Mouse (Mus musculus): ENCODE measurements around the gene Zfp784. TPM values are rescaled to one million over a fixed set of nuclear protein-coding genes. Genes with fewer than 3 reads are reported as not detected.
"Not testable (repeated sequence)": the region's sequence is repeated elsewhere in the genome, so short reads cannot be mapped to it uniquely, and the experiment has no call there.

Zfp784 gene
- polyA plus RNA-seq, 1 experiment from 2014 or later = 5.4 TPM

GRCm38 (mm10) chr7:5017352-5017751 lies 20.9 kb downstream of the Zfp784 start:
- Histone ChIP-seq H3K4me3 (replicated peaks) (no peak overlapping the region), H3K9me3 (no peaks in the 10 kb centered on the region), H3K4me2 (no peak overlapping the region), H3K4me1 (peaks cover 16% of the 10 kb centered on the region; the same call in 1 of the 2 replicates), H3K27ac (no peak overlapping the region), H3K27me3 (replicated peaks) (no peaks in the 10 kb centered on the region), H3K9ac (no peak overlapping the region), H3K36me3 (peaks cover 15% of the 10 kb centered on the region)
- 89% methylated on average over 16 of the region's 16 CpGs for WGBS
- no peak for ATAC-seq (ENCODE audit: insufficient read depth, low FRiP score, low read depth)

- Histone ChIP-seq H3K4me3 (replicated peaks) (no peak overlapping the region), H3K27me3 (replicated peaks) (no peaks in the 10 kb centered on the region), H3K27ac (no peak overlapping the region), H3K4me1 (peaks cover 16% of the 10 kb centered on the region; the same call in 1 of the 2 replicates), H3K36me3 (peaks cover 15% of the 10 kb centered on the region), H3K9ac (no peak overlapping the region), H3K4me2 (no peak overlapping the region), H3K9me3 (no peaks in the 10 kb centered on the region)
- no peak for ATAC-seq (ENCODE audit: insufficient read depth, low FRiP score, low read depth)
- 95% methylated on average over 2 of the region's 2 CpGs for WGBS
Observed at GRCm38 (mm10) chr7:5016920-5017319, 21.3 kb downstream of the Zfp784 start.

DNA sequence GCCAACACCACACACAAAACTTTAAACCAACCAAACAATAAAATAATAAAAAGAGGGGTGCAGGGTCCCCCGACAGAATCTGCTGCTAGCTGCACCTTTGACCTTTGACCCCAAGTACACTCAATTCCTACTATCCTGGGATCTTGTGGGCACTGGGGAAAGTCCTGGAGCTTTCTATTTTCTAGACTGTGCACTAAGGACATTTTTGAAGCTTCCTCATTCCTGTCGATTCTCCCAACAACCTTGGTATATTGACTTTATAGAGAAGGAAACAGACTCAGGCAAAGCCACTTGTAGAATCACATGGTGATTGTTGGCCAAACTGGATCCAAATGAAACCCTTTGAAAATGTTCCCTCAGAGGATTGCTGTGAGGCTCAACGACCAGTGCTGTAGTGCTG lies 22.2 kb downstream of the Zfp784 start:
- no peak for ATAC-seq (ENCODE audit: insufficient read depth, low FRiP score, low read depth)
- 51% methylated on average over 3 of the region's 3 CpGs for WGBS
- H3K4me3 ChIP-seq (replicated peaks) = peak overlapping the region; percentile 77
- H3K27ac ChIP-seq = peak overlapping the region; percentile 99
- no peaks in the 10 kb centered on the region for H3K27me3 ChIP-seq (replicated peaks)
- peaks cover 22% of the 10 kb centered on the region for H3K36me3 ChIP-seq
- H3K9me3 ChIP-seq = no peaks in the 10 kb centered on the region
- H3K4me2 ChIP-seq = peak overlapping the region; percentile 56
- H3K4me1 ChIP-seq = peaks cover 11% of the 10 kb centered on the region; the same call in 1 of the 2 replicates
- H3K9ac ChIP-seq = peak overlapping the region; percentile 48; the same call in 1 of the 2 replicates

GRCm38 (mm10) chr7:5015118-5016001 lies 22.9 kb downstream of the Zfp784 start, which contains the start of gene Gm44973:
TSS of gene Gm44973 (plus strand) at chr7:5015496.
- Histone ChIP-seq H3K9me3 (no peaks in the 10 kb centered on the region), H3K27me3 (replicated peaks) (no peaks in the 10 kb centered on the region), H3K4me3 (replicated peaks) (peak within 1 kb of the TSS; percentile 77), H3K4me2 (peak within 1 kb of the TSS; percentile 56), H3K4me1 (0 out of 2 replicates have a peak, but pooled peaks cover 7% of the 10 kb centered on the region), H3K9ac (peak within 1 kb of the TSS; percentile 87), H3K36me3 (peaks cover 29% of the 10 kb centered on the region), H3K27ac (peak within 1 kb of the TSS; percentile 99)
- ATAC-seq (ENCODE audit: insufficient read depth, low FRiP score, low read depth) = peak; percentile 78
- under 1% methylated on average over 52 of the region's 76 CpGs for WGBS

GRCm38 (mm10) chr7:5014251-5015117 lies 23.8 kb downstream of the Zfp784 start, which contains the start of the genes Zfp524 and Fiz1:
TSS of gene Zfp524 (plus strand) at chr7:5014415.
TSS of gene Fiz1 (minus strand) at chr7:5014697.
- H3K27me3 ChIP-seq (replicated peaks) = no peaks in the 10 kb centered on the region
- H3K4me3 ChIP-seq (replicated peaks) = peak within 1 kb of the TSS; percentile 77
- peak within 1 kb of the TSS; percentile 99 for H3K27ac ChIP-seq
- H3K9ac ChIP-seq = peak within 1 kb of the TSS; percentile 87
- ATAC-seq (ENCODE audit: insufficient read depth, low FRiP score, low read depth) = peak; percentile 79
- H3K9me3 ChIP-seq = no peaks in the 10 kb centered on the region
- H3K4me1 ChIP-seq = 0 out of 2 replicates have a peak, but pooled peaks cover 5% of the 10 kb centered on the region
- H3K4me2 ChIP-seq = peak within 1 kb of the TSS; percentile 56
- under 1% methylated on average over 42 of the region's 42 CpGs for WGBS
- H3K36me3 ChIP-seq = peaks cover 38% of the 10 kb centered on the region

GRCm38 (mm10) chr7:5012681-5013513 lies 25.3 kb downstream of the Zfp784 start:
- WGBS = 84% methylated on average over 27 of the region's 27 CpGs
- ATAC-seq (ENCODE audit: insufficient read depth, low FRiP score, low read depth) = no peak
- Histone ChIP-seq H3K9ac (no peak overlapping the region), H3K4me2 (peak overlapping the region; percentile 54; the same call in 1 of the 2 replicates), H3K9me3 (no peaks in the 10 kb centered on the region), H3K27me3 (replicated peaks) (no peaks in the 10 kb centered on the region), H3K27ac (no peak overlapping the region), H3K36me3 (peaks cover 53% of the 10 kb centered on the region), H3K4me1 (0 out of 2 replicates have a peak, but pooled peaks cover 4% of the 10 kb centered on the region), H3K4me3 (replicated peaks) (peak overlapping the region; percentile 77)

DNA sequence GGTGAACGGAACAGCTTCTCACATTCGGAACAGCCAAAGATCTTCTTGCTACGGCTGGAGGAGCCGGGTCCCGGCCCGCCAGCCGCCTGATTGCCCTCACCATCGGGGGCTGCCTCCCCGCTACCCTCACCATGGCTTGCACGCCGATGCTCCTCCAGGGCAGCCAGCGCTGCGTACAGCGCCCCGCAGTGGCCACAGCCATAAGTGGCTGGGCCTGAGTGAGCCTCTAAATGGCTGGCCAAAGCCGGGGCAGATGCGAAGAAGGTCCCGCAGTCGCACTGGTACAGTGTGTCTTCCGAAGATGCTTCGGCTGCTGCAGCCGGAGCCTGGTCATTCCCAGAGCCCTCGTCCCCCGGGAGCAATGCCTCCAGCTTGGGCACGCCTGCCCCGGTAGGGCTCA lies 30.0 kb downstream of the Zfp784 start:
- Histone ChIP-seq H3K36me3 (peaks cover 58% of the 10 kb centered on the region), H3K9me3 (no peaks in the 10 kb centered on the region), H3K27me3 (replicated peaks) (no peaks in the 10 kb centered on the region), H3K4me3 (replicated peaks) (no peak overlapping the region), H3K27ac (no peak overlapping the region), H3K4me1 (no peaks in the 10 kb centered on the region), H3K9ac (no peak overlapping the region), H3K4me2 (no peak overlapping the region)
- 95% methylated on average over 26 of the region's 26 CpGs for WGBS
- no peak for ATAC-seq (ENCODE audit: insufficient read depth, low FRiP score, low read depth)

DNA sequence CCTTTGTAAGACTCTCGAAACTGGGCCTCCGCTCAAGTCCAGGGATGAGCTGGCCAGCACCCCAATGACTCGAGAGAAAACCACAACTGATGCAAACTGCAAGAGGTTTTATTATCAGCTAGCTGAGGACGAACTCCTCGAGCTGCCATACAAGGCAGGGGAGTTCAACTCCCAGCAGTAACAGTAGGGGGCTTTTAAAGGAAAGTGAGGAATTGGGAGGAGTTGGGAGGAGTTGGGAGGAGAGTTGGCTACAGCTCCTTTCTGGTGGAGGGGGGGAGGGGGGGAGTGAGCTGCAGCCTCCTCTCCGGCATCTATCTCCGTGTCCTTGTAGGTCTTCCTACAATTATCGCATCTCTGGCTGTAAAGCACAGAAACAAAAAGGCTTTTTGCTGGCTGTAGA lies 35.4 kb downstream of the Zfp784 start:
- H3K36me3 ChIP-seq = peaks cover 12% of the 10 kb centered on the region
- H3K4me1 ChIP-seq; H3K4me3 ChIP-seq (replicated peaks); H3K27ac ChIP-seq; ATAC-seq (ENCODE audit: insufficient read depth, low FRiP score, low read depth); H3K4me2 ChIP-seq; H3K27me3 ChIP-seq (replicated peaks); H3K9ac ChIP-seq; H3K9me3 ChIP-seq: not testable (repeated sequence)
- 70% methylated on average over 8 of the region's 8 CpGs for WGBS

- H3K4me2 ChIP-seq = no peak overlapping the region
- no peak overlapping the region for H3K4me3 ChIP-seq (replicated peaks)
- no peak overlapping the region for H3K27ac ChIP-seq
- no peak overlapping the region for H3K9ac ChIP-seq
- WGBS = 65% methylated on average over 2 of the region's 2 CpGs
- peaks cover 10% of the 10 kb centered on the region for H3K4me1 ChIP-seq
- H3K27me3 ChIP-seq (replicated peaks) = no peaks in the 10 kb centered on the region
- no peaks in the 10 kb centered on the region for H3K9me3 ChIP-seq
- no peaks in the 10 kb centered on the region for H3K36me3 ChIP-seq
- no peak for ATAC-seq (ENCODE audit: insufficient read depth, low FRiP score, low read depth)
Observed at GRCm38 (mm10) chr7:4999876-5000275, 38.4 kb downstream of the Zfp784 start.

DNA sequence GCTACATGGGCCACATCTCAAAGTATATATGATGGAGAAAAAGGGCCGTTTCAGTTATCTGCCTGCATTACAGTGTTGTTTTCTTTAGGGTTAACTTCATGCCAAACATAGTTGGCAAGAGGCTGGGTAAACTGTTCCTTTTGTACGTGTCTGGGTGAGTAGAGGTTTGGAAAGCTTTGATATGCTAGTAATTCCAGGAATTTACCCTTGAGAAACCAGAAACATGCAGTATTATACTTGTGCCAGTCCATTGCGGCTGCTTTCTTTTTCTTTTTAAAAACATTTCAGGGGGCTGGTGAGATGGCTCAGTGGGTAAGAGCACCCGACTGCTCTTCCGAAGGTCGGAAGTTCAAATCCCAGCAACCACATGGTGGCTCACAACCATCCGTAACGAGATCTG lies 41.3 kb downstream of the Zfp784 start:
- WGBS = 57% methylated on average over 8 of the region's 8 CpGs
- no peaks in the 10 kb centered on the region for H3K27me3 ChIP-seq (replicated peaks)
- no peaks in the 10 kb centered on the region for H3K9me3 ChIP-seq
- peaks cover 19% of the 10 kb centered on the region for H3K4me1 ChIP-seq
- H3K9ac ChIP-seq = no peak overlapping the region
- H3K4me2 ChIP-seq = peak overlapping the region; percentile 69; the same call in 1 of the 2 replicates
- no peak for ATAC-seq (ENCODE audit: insufficient read depth, low FRiP score, low read depth)
- H3K4me3 ChIP-seq (replicated peaks) = peak overlapping the region; percentile 72
- peaks cover 20% of the 10 kb centered on the region for H3K36me3 ChIP-seq
- no peak overlapping the region for H3K27ac ChIP-seq
